Mouse (Mus musculus) testis, adult 2 months (tissue): Measurements from ENCODE around the gene Flvcr1. TPM values are rescaled to one million over a fixed set of nuclear protein-coding genes. Genes with fewer than 3 reads are reported as not detected.

Source experiments
- H3K27ac ChIP-seq: fragments of 200-500 bp; 2 replicates; pipeline ENCODE4 v1.5.1; 2012; ENCODE audit warnings: low read depth, low read length; ENCODE audit not compliant: control insufficient read depth, insufficient read depth
- H3K27me3 ChIP-seq: fragments of 200-500 bp; 2 replicates; pipeline ENCODE4 v1.6.1; 2012; ENCODE audit warnings: mild to moderate bottlenecking, low read length, moderate library complexity; ENCODE audit not compliant: control insufficient read depth, insufficient read depth
- H3K36me3 ChIP-seq: fragments of 200-500 bp; 2 replicates; pipeline ENCODE4 v1.6.1; 2012; ENCODE audit warnings: mild to moderate bottlenecking, low read length; ENCODE audit not compliant: control insufficient read depth, insufficient read depth
- H3K4me1 ChIP-seq: fragments of 200-500 bp; 2 replicates; pipeline ENCODE4 v1.6.1; 2012; ENCODE audit warnings: low read length; ENCODE audit not compliant: control insufficient read depth, insufficient read depth
- H3K4me3 ChIP-seq: fragments of 200-500 bp; 2 replicates; pipeline ENCODE4 v1.5.1; 2012; ENCODE audit warnings: low read depth, mild to moderate bottlenecking, low read length, moderate library complexity, mixed read lengths; ENCODE audit not compliant: control insufficient read depth
- CTCF ChIP-seq: fragments of 200-500 bp; IDR thresholded peaks from 2 replicates; pipeline ENCODE4 v1.5.1; 2012; ENCODE audit warnings: low read depth, mild to moderate bottlenecking, inconsistent platforms, low read length, moderate library complexity; ENCODE audit not compliant: control insufficient read depth, insufficient read depth, insufficient replicate concordance
- POLR2A ChIP-seq: fragments of 200-500 bp; IDR thresholded peaks from 2 replicates; pipeline ENCODE4 v1.6.1; 2012; ENCODE audit warnings: low read depth, mild to moderate bottlenecking, inconsistent platforms, low read length, moderate library complexity; ENCODE audit not compliant: control insufficient read depth
- polyA plus RNA-seq: library from polyadenylated mRNA; depleted of rRNA; stranded (reverse); fragments of >200 nt; gene quantifications from 2 replicates; pipeline ENCODE4 v1.2.3, GENCODE M21; 2012; rRNA removed

The Flvcr1 gene
- polyA plus RNA-seq, 1 experiment, result 4.1 TPM

GRCm38 (mm10) chr1:190971708-190972610 is 54.0 kb downstream of the Flvcr1 start:
- TF ChIP-seq POLR2A (no peak), CTCF (no peak)
- Histone ChIP-seq H3K4me1 (peaks cover 8% of the 10 kb centered on the region; the same call in 1 of the 2 replicates), H3K27ac (no peak overlapping the region), H3K4me3 (no peak overlapping the region), H3K36me3 (no peaks in the 10 kb centered on the region), H3K27me3 (no peaks in the 10 kb centered on the region)

GRCm38 (mm10) chr1:190968010-190968409 is 57.9 kb downstream of the Flvcr1 start:
- Histone ChIP-seq H3K27ac (no peak overlapping the region), H3K27me3 (no peaks in the 10 kb centered on the region), H3K4me1 (peaks cover 6% of the 10 kb centered on the region; the same call in 1 of the 2 replicates), H3K4me3 (no peak overlapping the region), H3K36me3 (no peaks in the 10 kb centered on the region)
- TF ChIP-seq CTCF (no peak), POLR2A (no peak)

GRCm38 (mm10) chr1:190964992-190965780 is 60.8 kb downstream of the Flvcr1 start:
- Histone ChIP-seq H3K4me3 (no peak overlapping the region), H3K27me3 (no peaks in the 10 kb centered on the region), H3K4me1 (no peaks in the 10 kb centered on the region; the same call in 1 of the 2 replicates), H3K27ac (no peak overlapping the region), H3K36me3 (no peaks in the 10 kb centered on the region)
- TF ChIP-seq POLR2A (no peak), CTCF (no peak)

- H3K36me3 ChIP-seq, result no peaks in the 10 kb centered on the region
- H3K27me3 ChIP-seq, result no peaks in the 10 kb centered on the region
- no peak overlapping the region for H3K27ac ChIP-seq
- no peak overlapping the region for H3K4me3 ChIP-seq
- H3K4me1 ChIP-seq, result no peaks in the 10 kb centered on the region; the same call in 1 of the 2 replicates
- no peak for TF ChIP-seq POLR2A
- no peak for TF ChIP-seq CTCF
Measured at GRCm38 (mm10) chr1:190962760-190963159, 63.2 kb downstream of the Flvcr1 start.

GRCm38 (mm10) chr1:190958821-190959220 is 67.1 kb downstream of the Flvcr1 start:
- no peaks in the 10 kb centered on the region for H3K4me1 ChIP-seq
- no peak for TF ChIP-seq CTCF
- TF ChIP-seq POLR2A, result no peak
- H3K4me3 ChIP-seq, result no peak overlapping the region
- no peaks in the 10 kb centered on the region for H3K27me3 ChIP-seq
- H3K36me3 ChIP-seq, result no peaks in the 10 kb centered on the region
- no peak overlapping the region for H3K27ac ChIP-seq

Other genes starting within 250 kb of the Flvcr1 start
- 3.0 and 4.7 TPM in 2 replicates for gene Rps6kc1, start 114.4 kb downstream of the Flvcr1 start, polyA plus RNA-seq
- gene Angel2, start 101.0 kb downstream of the Flvcr1 start, polyA plus RNA-seq, result 18.3 and 18.6 TPM in 2 replicates
- gene Vash2, start 46.9 kb downstream of the Flvcr1 start, polyA plus RNA-seq, result 53.8 and 65.7 TPM in 2 replicates
- 136 and 182 TPM in 2 replicates for gene Spata45, start 10.5 kb upstream of the Flvcr1 start, polyA plus RNA-seq
- gene Tatdn3, start 36.8 kb upstream of the Flvcr1 start, polyA plus RNA-seq, result 14.3 and 14.7 TPM in 2 replicates
- gene Nsl1, start 36.9 kb upstream of the Flvcr1 start, polyA plus RNA-seq, result 2.6 TPM in 2 replicates
- 0.68 and 1.00 TPM in 2 replicates for gene Batf3, start 71.7 kb upstream of the Flvcr1 start, polyA plus RNA-seq
- 80.7 and 82.4 TPM in 2 replicates for gene Fam71a, start 138.7 kb upstream of the Flvcr1 start, polyA plus RNA-seq
- gene Atf3, start 191.9 kb upstream of the Flvcr1 start, polyA plus RNA-seq, result 0.16 TPM in 1 of 2 replicates, not detected in the other